Mouse (Mus musculus): ENCODE data around the gene Kctd13. TPM values are rescaled to one million over a fixed set of nuclear protein-coding genes. Genes with fewer than 3 reads are reported as not detected.

Gene Kctd13
- total RNA-seq (2014; fragmentation: Nextera tagmentation) (22.4 and 25.3 TPM in 2 replicates), total RNA-seq (2017) (6.2 and 8.6 TPM in 2 replicates), polyA plus RNA-seq (2012) (23.4 and 30.7 TPM in 2 replicates)

- H3K9me3 ChIP-seq (replicated peaks): no peaks in the 10 kb centered on the region
- TF ChIP-seq GATA2 (IDR thresholded peaks at IDR 0.05; ENCODE audit: borderline replicate concordance, low read depth, low read length): no peak
- no peak for TF ChIP-seq POLR2AphosphoS5 (IDR thresholded peaks at IDR 0.05; ENCODE audit: insufficient replicate concordance, low read depth, low read length)
- TF ChIP-seq CTCF (IDR thresholded peaks at IDR 0.05; ENCODE audit: low read depth, low read length): no peak
- H3K4me1 ChIP-seq (ENCODE audit: insufficient read depth, low read depth, low read length): peaks cover 70% of the 10 kb centered on the region
- H3K36me3 ChIP-seq (replicated peaks): peaks cover 38% of the 10 kb centered on the region
- no peaks in the 10 kb centered on the region for H3K27me3 ChIP-seq (ENCODE audit: insufficient read depth, low read length)
- ATAC-seq (ENCODE audit: extremely low read depth, insufficient number of reproducible peaks, low FRiP score, poor library complexity, severe bottlenecking) (peak; percentile 59), DNase-seq (ENCODE audit: low spot score) (peak; percentile 98)
- H3K4me3 ChIP-seq (ENCODE audit: low read depth, low read length): peak within 1 kb of the TSS; percentile 83
Measured at GRCm38 (mm10) chr7:126928384-126929037, at the start of gene Kctd13. Kctd13 (plus strand) TSS chr7:126928879.

- DNase-seq (ENCODE audit: low spot score) (no peak), ATAC-seq (ENCODE audit: extremely low read depth, insufficient number of reproducible peaks, low FRiP score, poor library complexity, severe bottlenecking) (no peak)
- no peak overlapping the region for H3K4me3 ChIP-seq (ENCODE audit: low read depth, low read length)
- TF ChIP-seq CTCF (IDR thresholded peaks at IDR 0.05; ENCODE audit: low read depth, low read length) (no peak), GATA2 (IDR thresholded peaks at IDR 0.05; ENCODE audit: borderline replicate concordance, low read depth, low read length) (no peak), POLR2AphosphoS5 (IDR thresholded peaks at IDR 0.05; ENCODE audit: insufficient replicate concordance, low read depth, low read length) (no peak), TAL1 (conservative IDR thresholded peaks at IDR 0.05; ENCODE audit: low read depth, low read length) (no peak), GATA1 (IDR thresholded peaks at IDR 0.05; ENCODE audit: borderline replicate concordance, low read length) (no peak)
- no peaks in the 10 kb centered on the region for H3K27me3 ChIP-seq (ENCODE audit: insufficient read depth, low read length)
- H3K4me1 ChIP-seq (ENCODE audit: insufficient read depth, low read depth, low read length): peaks cover 50% of the 10 kb centered on the region
- no peaks in the 10 kb centered on the region for H3K9me3 ChIP-seq (replicated peaks)
- H3K36me3 ChIP-seq (replicated peaks): peaks cover 75% of the 10 kb centered on the region
Measured at GRCm38 (mm10) chr7:126881040-126881439, 47.6 kb upstream of the Kctd13 start.

GRCm38 (mm10) chr7:126883731-126884181 is 44.9 kb upstream of the Kctd13 start:
- H3K4me1 ChIP-seq (ENCODE audit: insufficient read depth, low read depth, low read length): peaks cover 44% of the 10 kb centered on the region
- ATAC-seq (ENCODE audit: extremely low read depth, insufficient number of reproducible peaks, low FRiP score, poor library complexity, severe bottlenecking) (no peak), DNase-seq (ENCODE audit: low spot score) (no peak)

GRCm38 (mm10) chr7:126884286-126885164 is 44.2 kb upstream of the Kctd13 start, which contains the start of gene Taok2:
Taok2 (minus strand) TSS chr7:126884703.
- peak; percentile 88 for DNase-seq (ENCODE audit: low spot score)
- H3K4me1 ChIP-seq (ENCODE audit: insufficient read depth, low read depth, low read length): peaks cover 45% of the 10 kb centered on the region
- no peaks in the 10 kb centered on the region for H3K9me3 ChIP-seq (replicated peaks)
- peak within 1 kb of the TSS; percentile 90 for H3K4me3 ChIP-seq (ENCODE audit: low read depth, low read length)
- ATAC-seq (ENCODE audit: extremely low read depth, insufficient number of reproducible peaks, low FRiP score, poor library complexity, severe bottlenecking): peak; percentile 93
- H3K27me3 ChIP-seq (ENCODE audit: insufficient read depth, low read length): no peaks in the 10 kb centered on the region
- TF ChIP-seq GATA1 (IDR thresholded peaks at IDR 0.05; ENCODE audit: borderline replicate concordance, low read length) (no peak), GATA2 (IDR thresholded peaks at IDR 0.05; ENCODE audit: borderline replicate concordance, low read depth, low read length) (no peak)
- peaks cover 73% of the 10 kb centered on the region for H3K36me3 ChIP-seq (replicated peaks)

More at GRCm38 (mm10) chr7:126883731-126884181, 44.9 kb upstream of the Kctd13 start:
- Histone ChIP-seq H3K27me3 (ENCODE audit: insufficient read depth, low read length) (no peaks in the 10 kb centered on the region), H3K4me3 (ENCODE audit: low read depth, low read length) (peak overlapping the region; percentile 90), H3K9me3 (replicated peaks) (no peaks in the 10 kb centered on the region), H3K36me3 (replicated peaks) (peaks cover 73% of the 10 kb centered on the region)
- TF ChIP-seq CTCF (IDR thresholded peaks at IDR 0.05; ENCODE audit: low read depth, low read length) (no peak), GATA2 (IDR thresholded peaks at IDR 0.05; ENCODE audit: borderline replicate concordance, low read depth, low read length) (no peak), GATA1 (IDR thresholded peaks at IDR 0.05; ENCODE audit: borderline replicate concordance, low read length) (no peak), POLR2AphosphoS5 (IDR thresholded peaks at IDR 0.05; ENCODE audit: insufficient replicate concordance, low read depth, low read length) (no peak)

- H3K4me3 ChIP-seq (ENCODE audit: low read depth, low read length): no peak overlapping the region
- H3K36me3 ChIP-seq (replicated peaks): peaks cover 73% of the 10 kb centered on the region
- no peaks in the 10 kb centered on the region for H3K27me3 ChIP-seq (ENCODE audit: insufficient read depth, low read length)
- TF ChIP-seq TAL1 (conservative IDR thresholded peaks at IDR 0.05; ENCODE audit: low read depth, low read length) (no peak), CTCF (IDR thresholded peaks at IDR 0.05; ENCODE audit: low read depth, low read length) (no peak), GATA2 (IDR thresholded peaks at IDR 0.05; ENCODE audit: borderline replicate concordance, low read depth, low read length) (no peak), GATA1 (IDR thresholded peaks at IDR 0.05; ENCODE audit: borderline replicate concordance, low read length) (no peak), POLR2AphosphoS5 (IDR thresholded peaks at IDR 0.05; ENCODE audit: insufficient replicate concordance, low read depth, low read length) (no peak)
- ATAC-seq (ENCODE audit: extremely low read depth, insufficient number of reproducible peaks, low FRiP score, poor library complexity, severe bottlenecking) (no peak), DNase-seq (ENCODE audit: low spot score) (no peak)
- H3K4me1 ChIP-seq (ENCODE audit: insufficient read depth, low read depth, low read length): peaks cover 30% of the 10 kb centered on the region
- no peaks in the 10 kb centered on the region for H3K9me3 ChIP-seq (replicated peaks)
Measured at GRCm38 (mm10) chr7:126887281-126887680, 41.4 kb upstream of the Kctd13 start.

GRCm38 (mm10) chr7:126888852-126889251 is 39.8 kb upstream of the Kctd13 start:
- ATAC-seq (ENCODE audit: extremely low read depth, insufficient number of reproducible peaks, low FRiP score, poor library complexity, severe bottlenecking) (no peak), DNase-seq (ENCODE audit: low spot score) (no peak)
- Histone ChIP-seq H3K36me3 (replicated peaks) (peaks cover 79% of the 10 kb centered on the region), H3K4me3 (ENCODE audit: low read depth, low read length) (no peak overlapping the region), H3K27me3 (ENCODE audit: insufficient read depth, low read length) (no peaks in the 10 kb centered on the region), H3K4me1 (ENCODE audit: insufficient read depth, low read depth, low read length) (peaks cover 18% of the 10 kb centered on the region), H3K9me3 (replicated peaks) (no peaks in the 10 kb centered on the region)
- TF ChIP-seq GATA1 (IDR thresholded peaks at IDR 0.05; ENCODE audit: borderline replicate concordance, low read length) (no peak), CTCF (IDR thresholded peaks at IDR 0.05; ENCODE audit: low read depth, low read length) (no peak; the same call in 1 of the 2 replicates), TAL1 (conservative IDR thresholded peaks at IDR 0.05; ENCODE audit: low read depth, low read length) (no peak), POLR2AphosphoS5 (IDR thresholded peaks at IDR 0.05; ENCODE audit: insufficient replicate concordance, low read depth, low read length) (no peak), GATA2 (IDR thresholded peaks at IDR 0.05; ENCODE audit: borderline replicate concordance, low read depth, low read length) (no peak)

Measured in G1E (cell line).